Mouse (Mus musculus): Measurements from ENCODE around the gene Vwa8. TPM values are rescaled to one million over a fixed set of nuclear protein-coding genes. Genes with fewer than 3 reads are reported as not detected.

The Vwa8 gene
- total RNA-seq, 1 experiment: 9.8 TPM

DNA sequence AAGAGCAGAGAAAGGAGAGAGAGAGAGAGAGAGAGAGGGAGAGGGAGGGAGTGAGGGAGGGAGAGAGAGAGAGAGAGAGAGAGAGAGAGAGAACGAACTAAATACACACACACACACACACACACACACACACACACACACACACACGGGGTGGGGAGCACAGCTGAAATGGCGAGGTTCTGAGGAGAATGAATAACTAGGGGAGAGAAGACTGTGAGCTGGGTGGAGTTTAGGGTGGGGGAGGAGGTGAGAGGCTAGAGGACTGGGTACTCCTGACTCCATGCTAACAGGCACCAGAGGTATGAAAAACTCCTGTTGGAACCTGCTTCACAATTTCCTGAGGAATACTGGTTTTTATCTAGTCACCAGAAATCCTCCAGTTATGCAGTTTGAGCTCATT lies 32.4 kb upstream of the Vwa8 start:
- H3K9me3 ChIP-seq (ENCODE audit: control insufficient read depth, insufficient read depth, low read depth, low read length): no peaks in the 10 kb centered on the region
- in situ Hi-C loops (cut with MboI; ENCODE audit: low sequenced_read_pairs in 2 of 2, unreplicated experiment in 2 of 2): no loop called here
- H3K27ac ChIP-seq (ENCODE audit: insufficient read depth, low read depth, low read length, poor library complexity, severe bottlenecking): no peak overlapping the region
- DNase-seq (ENCODE audit: low read depth, low spot score): no peak
- no peak overlapping the region for H3K9ac ChIP-seq (ENCODE audit: insufficient read depth, low read depth, low read length, poor library complexity, severe bottlenecking)
- H3K36me3 ChIP-seq (ENCODE audit: control insufficient read depth, insufficient read depth, low read length, poor library complexity, severe bottlenecking): no peaks in the 10 kb centered on the region
- no peaks in the 10 kb centered on the region for H3K4me1 ChIP-seq (ENCODE audit: control insufficient read depth in 2 of 2, insufficient read depth in 2 of 2, low read length in 2 of 2, poor library complexity in 1 of 2)
- no peak overlapping the region for H3K4me3 ChIP-seq (ENCODE audit: insufficient read depth in 1 of 2, low read depth in 1 of 2, low read length in 2 of 2, poor library complexity in 1 of 2, severe bottlenecking in 1 of 2)
- TF ChIP-seq CHD2 (IDR thresholded peaks at IDR 0.05; ENCODE audit: low read depth, low read length) (no peak), ZNF384 (IDR thresholded peaks at IDR 0.05; ENCODE audit: low read depth, low read length) (no peak), HCFC1 (IDR thresholded peaks at IDR 0.05; ENCODE audit: borderline replicate concordance, insufficient read depth, low read length) (no peak), ZC3H11A (IDR thresholded peaks at IDR 0.05; ENCODE audit: borderline replicate concordance, low read depth, low read length) (no peak), MAFK (IDR thresholded peaks at IDR 0.05; ENCODE audit: insufficient read depth, low read depth, low read length) (no peak)

DNA sequence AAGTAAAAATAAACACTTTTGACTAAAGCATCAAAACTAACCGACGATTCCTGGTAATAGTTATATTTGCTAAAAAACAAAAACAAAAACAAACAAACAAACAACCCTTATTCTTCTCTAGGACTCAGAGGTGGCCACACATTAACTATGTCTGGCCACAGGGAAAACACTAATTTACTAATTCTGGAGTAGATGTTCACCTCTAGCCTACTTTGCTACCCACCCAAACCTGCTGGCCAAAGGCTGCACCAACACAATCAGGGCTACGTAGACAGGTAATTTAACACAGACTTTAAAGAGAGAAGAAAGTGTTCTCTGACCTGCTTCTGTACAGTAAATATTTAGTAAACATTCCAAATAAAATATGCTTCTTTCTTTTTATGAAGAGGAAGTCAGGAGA lies 31.2 kb upstream of the Vwa8 start:
- H3K27ac ChIP-seq (ENCODE audit: insufficient read depth, low read depth, low read length, poor library complexity, severe bottlenecking): no peak overlapping the region

DNA sequence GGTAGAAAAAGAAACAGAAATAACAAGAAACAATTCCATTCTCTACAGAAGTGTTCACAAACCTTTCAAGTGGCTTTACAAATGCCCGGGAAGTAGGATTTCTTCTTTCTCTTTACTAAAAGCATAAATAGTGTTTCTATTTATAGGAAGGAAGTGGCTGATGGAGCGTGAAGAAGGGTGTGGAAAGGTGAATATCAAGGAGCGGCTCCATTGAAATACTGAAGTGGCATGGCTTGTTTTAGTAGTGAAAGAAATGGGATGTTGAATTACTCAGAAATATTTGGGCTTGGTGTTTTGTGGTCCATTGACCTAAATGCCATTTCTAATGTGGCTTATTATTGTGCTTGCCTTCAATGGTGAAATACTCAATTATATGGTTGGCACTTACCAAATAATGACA lies 30.4 kb upstream of the Vwa8 start:
- Histone ChIP-seq H3K4me3 (ENCODE audit: insufficient read depth in 1 of 2, low read depth in 1 of 2, low read length in 2 of 2, poor library complexity in 1 of 2, severe bottlenecking in 1 of 2) (no peak overlapping the region), H3K36me3 (ENCODE audit: control insufficient read depth, insufficient read depth, low read length, poor library complexity, severe bottlenecking) (no peaks in the 10 kb centered on the region), H3K9me3 (ENCODE audit: control insufficient read depth, insufficient read depth, low read depth, low read length) (no peaks in the 10 kb centered on the region), H3K9ac (ENCODE audit: insufficient read depth, low read depth, low read length, poor library complexity, severe bottlenecking) (no peak overlapping the region), H3K27ac (ENCODE audit: insufficient read depth, low read depth, low read length, poor library complexity, severe bottlenecking) (no peak overlapping the region), H3K4me1 (ENCODE audit: control insufficient read depth in 2 of 2, insufficient read depth in 2 of 2, low read length in 2 of 2, poor library complexity in 1 of 2) (no peaks in the 10 kb centered on the region)
- in situ Hi-C loops (cut with MboI; ENCODE audit: low sequenced_read_pairs in 2 of 2, unreplicated experiment in 2 of 2): no loop called here
- DNase-seq (ENCODE audit: low read depth, low spot score): no peak
- no peak for TF ChIP-seq HCFC1 (IDR thresholded peaks at IDR 0.05; ENCODE audit: borderline replicate concordance, insufficient read depth, low read length)
- TF ChIP-seq MAFK (IDR thresholded peaks at IDR 0.05; ENCODE audit: insufficient read depth, low read depth, low read length): no peak
- no peak for TF ChIP-seq CHD2 (IDR thresholded peaks at IDR 0.05; ENCODE audit: low read depth, low read length)
- no peak for TF ChIP-seq ZNF384 (IDR thresholded peaks at IDR 0.05; ENCODE audit: low read depth, low read length)
- TF ChIP-seq ZC3H11A (IDR thresholded peaks at IDR 0.05; ENCODE audit: borderline replicate concordance, low read depth, low read length): no peak

More for the DNA sequence above, 31.2 kb upstream of the Vwa8 start:
- H3K4me3 ChIP-seq (ENCODE audit: insufficient read depth in 1 of 2, low read depth in 1 of 2, low read length in 2 of 2, poor library complexity in 1 of 2, severe bottlenecking in 1 of 2): no peak overlapping the region
- H3K9ac ChIP-seq (ENCODE audit: insufficient read depth, low read depth, low read length, poor library complexity, severe bottlenecking): no peak overlapping the region
- H3K36me3 ChIP-seq (ENCODE audit: control insufficient read depth, insufficient read depth, low read length, poor library complexity, severe bottlenecking): no peaks in the 10 kb centered on the region
- TF ChIP-seq MAFK (IDR thresholded peaks at IDR 0.05; ENCODE audit: insufficient read depth, low read depth, low read length): no peak
- TF ChIP-seq HCFC1 (IDR thresholded peaks at IDR 0.05; ENCODE audit: borderline replicate concordance, insufficient read depth, low read length): no peak
- no peak for TF ChIP-seq CHD2 (IDR thresholded peaks at IDR 0.05; ENCODE audit: low read depth, low read length)
- TF ChIP-seq ZNF384 (IDR thresholded peaks at IDR 0.05; ENCODE audit: low read depth, low read length): no peak
- TF ChIP-seq ZC3H11A (IDR thresholded peaks at IDR 0.05; ENCODE audit: borderline replicate concordance, low read depth, low read length): no peak
- in situ Hi-C loops (cut with MboI; ENCODE audit: low sequenced_read_pairs in 2 of 2, unreplicated experiment in 2 of 2): no loop called here
- no peaks in the 10 kb centered on the region for H3K9me3 ChIP-seq (ENCODE audit: control insufficient read depth, insufficient read depth, low read depth, low read length)
- DNase-seq (ENCODE audit: low read depth, low spot score): no peak
- no peaks in the 10 kb centered on the region for H3K4me1 ChIP-seq (ENCODE audit: control insufficient read depth in 2 of 2, insufficient read depth in 2 of 2, low read length in 2 of 2, poor library complexity in 1 of 2)

DNA sequence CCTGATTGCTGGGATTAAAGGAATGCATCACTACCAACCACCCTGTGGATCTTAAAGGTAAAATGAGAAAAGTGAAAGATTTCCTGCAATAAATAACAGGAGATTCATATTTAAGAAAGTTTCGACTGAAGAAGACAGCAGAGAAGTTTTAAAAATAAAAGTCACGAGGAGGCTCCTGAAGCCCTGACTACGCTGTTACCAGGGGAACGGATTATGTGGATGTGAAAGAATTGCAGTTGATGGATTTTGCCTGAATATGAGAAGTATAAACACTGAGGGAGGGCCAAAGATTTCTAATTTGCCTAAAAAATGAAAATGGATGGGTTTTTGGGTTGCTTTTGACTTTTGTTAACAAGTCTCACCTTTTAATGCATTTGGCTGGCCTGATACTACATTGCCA lies 24.8 kb upstream of the Vwa8 start:
- in situ Hi-C loops (cut with MboI; ENCODE audit: low sequenced_read_pairs in 2 of 2, unreplicated experiment in 2 of 2): no loop called here
- no peak overlapping the region for H3K9ac ChIP-seq (ENCODE audit: insufficient read depth, low read depth, low read length, poor library complexity, severe bottlenecking)
- H3K4me3 ChIP-seq (ENCODE audit: insufficient read depth in 1 of 2, low read depth in 1 of 2, low read length in 2 of 2, poor library complexity in 1 of 2, severe bottlenecking in 1 of 2): no peak overlapping the region
- no peaks in the 10 kb centered on the region for H3K36me3 ChIP-seq (ENCODE audit: control insufficient read depth, insufficient read depth, low read length, poor library complexity, severe bottlenecking)
- DNase-seq (ENCODE audit: low read depth, low spot score): no peak
- TF ChIP-seq HCFC1 (IDR thresholded peaks at IDR 0.05; ENCODE audit: borderline replicate concordance, insufficient read depth, low read length): no peak
- no peak for TF ChIP-seq CHD2 (IDR thresholded peaks at IDR 0.05; ENCODE audit: low read depth, low read length)
- TF ChIP-seq ZC3H11A (IDR thresholded peaks at IDR 0.05; ENCODE audit: borderline replicate concordance, low read depth, low read length): no peak
- no peak for TF ChIP-seq MAFK (IDR thresholded peaks at IDR 0.05; ENCODE audit: insufficient read depth, low read depth, low read length)
- no peak for TF ChIP-seq ZNF384 (IDR thresholded peaks at IDR 0.05; ENCODE audit: low read depth, low read length)
- H3K9me3 ChIP-seq (ENCODE audit: control insufficient read depth, insufficient read depth, low read depth, low read length): no peaks in the 10 kb centered on the region
- 0 out of 4 replicates have a peak, but pooled peaks cover 0 to 3% of the 10 kb centered on the region in 2 experiments for H3K4me1 ChIP-seq (ENCODE audit: control insufficient read depth in 2 of 2, insufficient read depth in 2 of 2, low read length in 2 of 2, poor library complexity in 1 of 2)
- H3K27ac ChIP-seq (ENCODE audit: insufficient read depth, low read depth, low read length, poor library complexity, severe bottlenecking): no peak overlapping the region

DNA sequence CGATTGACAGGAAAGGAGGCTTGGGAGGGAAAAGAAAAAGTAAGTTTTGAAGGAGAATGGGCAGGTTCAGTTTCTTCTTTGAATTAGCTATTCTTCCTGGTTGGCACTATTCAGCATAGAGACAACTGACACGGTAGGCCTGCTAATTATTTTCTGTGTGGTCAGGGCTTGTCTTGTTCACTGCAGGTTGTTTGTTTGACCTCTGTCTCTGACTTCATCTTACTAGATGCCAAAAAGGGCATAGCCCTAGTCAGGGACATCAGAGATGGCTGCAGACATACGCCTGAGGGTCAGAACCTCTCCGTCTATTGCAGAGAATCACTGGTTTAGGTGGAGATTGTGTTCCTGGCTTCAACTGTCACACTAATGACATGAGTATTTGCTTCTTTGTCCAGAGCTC lies 24.3 kb upstream of the Vwa8 start:
- no peaks in the 10 kb centered on the region for H3K9me3 ChIP-seq (ENCODE audit: control insufficient read depth, insufficient read depth, low read depth, low read length)
- H3K36me3 ChIP-seq (ENCODE audit: control insufficient read depth, insufficient read depth, low read length, poor library complexity, severe bottlenecking): no peaks in the 10 kb centered on the region
- 0 out of 4 replicates have a peak, but pooled peaks cover 0 to 3% of the 10 kb centered on the region in 2 experiments for H3K4me1 ChIP-seq (ENCODE audit: control insufficient read depth in 2 of 2, insufficient read depth in 2 of 2, low read length in 2 of 2, poor library complexity in 1 of 2)
- in situ Hi-C loops (cut with MboI; ENCODE audit: low sequenced_read_pairs in 2 of 2, unreplicated experiment in 2 of 2): no loop called here
- H3K4me3 ChIP-seq (ENCODE audit: insufficient read depth in 1 of 2, low read depth in 1 of 2, low read length in 2 of 2, poor library complexity in 1 of 2, severe bottlenecking in 1 of 2): no peak overlapping the region
- no peak overlapping the region for H3K9ac ChIP-seq (ENCODE audit: insufficient read depth, low read depth, low read length, poor library complexity, severe bottlenecking)
- no peak for TF ChIP-seq HCFC1 (IDR thresholded peaks at IDR 0.05; ENCODE audit: borderline replicate concordance, insufficient read depth, low read length)
- TF ChIP-seq ZC3H11A (IDR thresholded peaks at IDR 0.05; ENCODE audit: borderline replicate concordance, low read depth, low read length): no peak
- TF ChIP-seq CHD2 (IDR thresholded peaks at IDR 0.05; ENCODE audit: low read depth, low read length): no peak
- TF ChIP-seq MAFK (IDR thresholded peaks at IDR 0.05; ENCODE audit: insufficient read depth, low read depth, low read length): no peak
- H3K27ac ChIP-seq (ENCODE audit: insufficient read depth, low read depth, low read length, poor library complexity, severe bottlenecking): no peak overlapping the region
- no peak for DNase-seq (ENCODE audit: low read depth, low spot score)

Measured in ES-E14 (cell line).